Mouse (Mus musculus): ENCODE measurements around the gene Ifnl2. TPM values are rescaled to one million over a fixed set of nuclear protein-coding genes. Genes with fewer than 3 reads are reported as not detected.
A peak's percentile ranks its signal among the peaks of the same experiment; 100 is the strongest.
"Not testable (repeated sequence)": the region's sequence is repeated elsewhere in the genome, so short reads cannot be mapped to it uniquely, and the experiment has no call there.

Gene Ifnl2
- total RNA-seq (2021), result not detected
- long read RNA-seq, experiment 1, result 0 reads
- long read RNA-seq, experiment 2, result 0 reads

DNA sequence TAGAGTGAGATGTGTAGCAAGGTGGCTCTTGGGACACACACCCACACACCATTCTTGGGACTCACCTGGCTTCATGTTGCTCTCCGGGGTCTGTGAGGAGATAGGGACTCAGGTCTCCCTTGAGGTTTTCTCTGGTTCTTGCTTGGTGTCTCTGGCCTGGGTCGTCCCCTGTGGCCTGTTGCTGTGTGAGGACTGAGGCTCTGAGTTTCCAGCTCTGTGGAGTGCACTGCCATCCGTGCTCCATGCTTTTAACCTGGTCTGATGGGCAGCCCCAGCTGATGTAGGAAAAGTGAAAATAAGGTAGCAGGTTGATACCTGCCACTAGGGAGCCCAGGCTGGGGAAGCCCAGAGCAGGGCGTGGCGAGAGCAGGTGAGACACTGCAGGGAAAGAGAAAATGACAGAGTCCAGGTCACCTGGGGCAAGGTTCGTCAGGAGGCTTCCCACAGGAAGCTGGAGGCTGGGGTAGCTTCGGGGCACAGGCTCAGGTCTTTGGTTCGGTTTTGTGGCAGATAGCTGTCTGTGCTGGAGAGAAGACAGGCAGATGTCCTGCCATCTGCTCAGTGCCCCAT lies at the start of gene Ifnl2:
Gene Ifnl2, minus strand, starts transcription at position 51 of the 570 bp plus-strand sequence.
- DNase-seq, result not testable (repeated sequence)

DNA sequence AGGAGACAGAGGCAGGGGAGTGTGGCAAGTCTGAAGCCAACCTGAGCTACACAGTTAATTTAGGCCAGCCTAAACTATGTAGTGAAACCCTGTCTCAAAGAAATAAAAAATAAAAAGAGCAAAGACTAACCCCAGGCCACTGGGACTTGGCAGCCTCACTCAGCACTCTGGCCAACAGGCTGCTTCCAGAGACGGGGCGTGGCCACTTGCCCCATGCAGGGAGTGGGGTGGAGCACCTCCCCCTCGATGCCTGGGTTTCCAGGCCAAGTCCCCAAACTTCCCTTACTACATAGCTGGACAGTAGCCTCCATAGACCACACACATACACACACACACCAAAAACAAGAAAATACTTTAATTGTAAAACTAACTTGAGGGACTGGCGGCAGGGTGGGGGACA lies 48.2 kb upstream of the Ifnl2 start:
- DNase-seq, result peak; percentile 72

DNA sequence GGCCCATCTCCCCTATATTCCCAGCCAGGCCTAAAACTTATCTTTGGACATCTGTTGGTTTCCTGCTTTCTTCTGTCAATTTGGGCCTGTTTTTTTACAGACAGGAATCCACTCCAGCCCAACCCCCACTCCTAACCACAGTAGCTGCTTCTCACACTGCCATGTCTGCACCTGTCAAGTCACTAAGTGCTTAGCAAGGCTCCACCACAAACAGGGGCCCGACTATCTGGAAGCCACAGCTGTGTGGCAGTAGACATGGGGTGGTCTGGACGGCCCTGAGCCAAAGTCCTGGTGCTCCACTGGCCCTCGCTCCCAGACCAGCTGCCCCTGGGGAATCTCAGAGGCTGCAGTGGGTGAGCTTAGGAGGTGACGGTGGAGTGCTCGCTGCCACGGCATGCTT lies 47.5 kb upstream of the Ifnl2 start:
- DNase-seq, result no peak

DNA sequence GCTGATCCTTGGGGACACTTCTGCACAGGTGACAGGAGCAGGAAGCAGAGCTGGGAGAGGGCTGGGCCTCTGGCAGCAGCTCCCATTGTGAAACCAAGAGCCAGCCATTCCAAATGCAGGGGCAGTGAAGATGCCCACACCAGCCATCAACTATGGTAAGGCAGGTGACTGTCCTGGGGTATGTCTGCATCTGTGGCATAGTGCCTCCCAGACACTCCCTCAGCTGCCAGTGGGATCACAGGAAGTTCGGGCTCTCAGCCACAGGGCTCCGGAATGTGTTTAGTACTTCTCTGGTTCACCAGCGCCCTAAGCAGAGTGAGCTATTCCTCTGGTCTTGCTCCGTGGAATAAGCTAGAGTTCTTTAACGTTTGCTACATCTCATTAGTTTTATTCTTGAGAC lies 46.8 kb upstream of the Ifnl2 start:
- no peak for DNase-seq

DNA sequence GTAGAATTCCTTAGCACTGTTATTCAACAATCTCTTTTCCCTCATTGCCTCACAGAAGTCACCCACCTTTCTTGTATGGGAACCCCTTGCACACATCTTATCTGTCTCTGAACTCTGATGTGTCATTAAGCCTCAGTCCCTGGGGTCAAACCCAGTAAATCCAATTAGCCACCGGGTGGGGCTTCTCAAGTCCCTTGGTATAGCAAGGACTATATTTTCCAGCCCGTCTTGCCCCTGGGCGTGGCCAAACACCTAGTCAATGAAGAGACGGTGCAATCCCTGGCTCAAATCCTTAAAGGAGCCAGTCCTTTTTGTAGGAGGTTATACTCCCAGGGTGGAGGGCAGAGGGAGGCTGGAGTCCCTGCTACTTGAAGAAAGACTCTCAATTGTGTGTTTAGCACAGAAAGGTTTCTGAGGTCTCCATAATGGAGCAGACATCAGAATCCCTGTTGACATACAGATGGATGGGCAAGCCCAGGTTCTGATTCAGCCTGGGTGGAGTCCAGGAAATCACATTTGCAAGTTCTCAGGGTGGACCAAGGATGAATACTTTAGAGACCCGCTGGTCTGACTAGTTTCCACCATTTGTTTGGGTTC lies 45.8 kb upstream of the Ifnl2 start:
- no peak for DNase-seq

DNA sequence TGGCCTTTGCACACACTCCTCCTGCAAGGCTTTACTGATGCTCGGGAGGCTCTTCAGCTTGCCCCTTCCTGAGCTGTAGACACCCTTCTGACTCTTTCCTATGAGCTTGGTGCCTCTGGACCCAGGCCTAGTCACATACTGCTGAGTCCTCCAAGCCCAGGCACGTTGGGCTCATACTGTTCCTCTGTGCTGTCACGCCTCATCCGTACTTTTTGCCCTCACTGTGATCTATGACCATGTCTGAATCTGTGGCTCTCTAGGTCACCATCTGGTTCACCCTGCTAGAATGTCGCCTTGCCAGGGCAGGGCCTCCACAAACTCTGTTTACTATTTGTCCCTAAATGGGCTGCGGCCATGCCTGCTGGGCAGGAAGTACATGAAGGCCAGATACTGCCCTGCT lies 42.8 kb upstream of the Ifnl2 start:
- DNase-seq, result no peak

DNA sequence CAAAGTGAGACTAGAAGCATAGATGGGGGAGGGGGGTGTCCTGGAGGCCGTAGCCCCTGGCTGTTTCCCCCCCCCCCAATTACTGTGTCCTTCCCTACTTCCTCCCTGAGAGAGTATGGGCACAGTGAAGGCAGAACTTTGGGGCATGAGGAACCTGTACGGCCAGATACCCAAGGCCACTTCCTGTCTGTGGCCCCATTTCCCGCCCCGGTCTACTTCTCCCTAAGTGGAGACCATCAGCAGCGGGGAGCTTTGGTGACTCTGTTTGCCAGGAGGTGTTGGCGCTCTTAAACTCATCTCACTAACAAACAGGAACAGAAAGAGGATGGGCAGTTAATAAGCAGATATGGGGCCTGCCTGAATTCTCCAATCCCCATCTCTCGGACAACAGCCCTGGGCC lies 37.4 kb upstream of the Ifnl2 start:
- DNase-seq, result no peak

DNA sequence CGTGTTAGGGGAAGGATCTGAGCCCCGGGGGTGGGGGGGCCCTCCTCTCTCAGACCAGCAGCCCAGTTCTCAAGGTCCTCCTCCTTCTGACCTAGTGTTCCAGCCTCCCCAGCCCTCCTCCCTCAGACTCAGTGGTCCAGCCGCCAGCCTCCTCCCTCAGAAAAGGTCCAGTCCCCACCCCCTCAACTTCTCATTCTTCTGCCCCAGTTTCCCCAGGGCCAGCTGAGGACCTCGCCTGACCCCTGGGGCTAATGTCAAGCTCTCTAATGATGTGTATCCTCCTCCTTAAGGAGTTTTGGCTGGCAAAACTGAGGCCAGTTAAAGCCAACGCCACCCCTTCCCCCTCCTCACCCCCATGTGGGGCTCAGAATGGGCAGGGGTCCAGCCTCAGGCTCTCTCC lies 36.9 kb upstream of the Ifnl2 start, which contains the start of gene Nccrp1:
Gene Nccrp1, minus strand, starts transcription at position 101 of the 400 bp plus-strand sequence.
- DNase-seq, result no peak

DNA sequence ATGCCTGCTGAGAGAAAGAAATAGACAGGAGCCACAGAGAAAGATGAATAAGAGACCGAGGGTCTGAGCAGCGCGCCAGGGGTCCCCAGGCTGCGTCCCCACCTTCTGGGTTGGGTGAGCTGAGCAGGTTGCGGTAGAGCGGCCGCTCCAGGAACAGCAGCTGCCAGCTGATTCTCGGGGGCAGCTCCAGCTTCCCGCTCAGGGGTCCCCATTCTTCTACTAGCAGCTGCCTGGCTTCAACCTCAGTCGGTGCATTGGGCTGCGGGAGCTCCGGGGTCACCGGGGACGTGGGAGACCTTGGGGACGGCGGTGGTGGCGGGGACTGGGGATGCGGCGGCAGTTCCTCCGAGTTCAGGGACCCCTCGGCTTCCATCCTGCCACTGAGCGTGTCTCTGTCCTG lies 36.4 kb upstream of the Ifnl2 start:
- no peak for DNase-seq

DNA sequence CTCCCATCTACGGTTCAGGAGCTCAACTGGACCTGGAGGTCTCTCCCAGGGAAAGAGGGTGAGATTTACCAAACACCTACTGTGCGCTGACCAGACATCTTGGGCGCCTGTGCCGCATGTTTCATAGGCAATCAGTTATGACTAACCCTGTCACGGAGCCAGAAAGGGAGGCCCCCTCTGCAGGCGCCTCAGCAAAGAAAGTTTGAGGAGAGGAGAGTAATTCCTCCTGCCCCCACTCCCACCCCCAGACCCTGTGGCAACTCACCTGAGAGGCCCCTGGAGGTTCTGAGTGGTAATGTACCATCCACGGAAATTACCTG lies 35.6 kb upstream of the Ifnl2 start:
- no peak for DNase-seq

DNA sequence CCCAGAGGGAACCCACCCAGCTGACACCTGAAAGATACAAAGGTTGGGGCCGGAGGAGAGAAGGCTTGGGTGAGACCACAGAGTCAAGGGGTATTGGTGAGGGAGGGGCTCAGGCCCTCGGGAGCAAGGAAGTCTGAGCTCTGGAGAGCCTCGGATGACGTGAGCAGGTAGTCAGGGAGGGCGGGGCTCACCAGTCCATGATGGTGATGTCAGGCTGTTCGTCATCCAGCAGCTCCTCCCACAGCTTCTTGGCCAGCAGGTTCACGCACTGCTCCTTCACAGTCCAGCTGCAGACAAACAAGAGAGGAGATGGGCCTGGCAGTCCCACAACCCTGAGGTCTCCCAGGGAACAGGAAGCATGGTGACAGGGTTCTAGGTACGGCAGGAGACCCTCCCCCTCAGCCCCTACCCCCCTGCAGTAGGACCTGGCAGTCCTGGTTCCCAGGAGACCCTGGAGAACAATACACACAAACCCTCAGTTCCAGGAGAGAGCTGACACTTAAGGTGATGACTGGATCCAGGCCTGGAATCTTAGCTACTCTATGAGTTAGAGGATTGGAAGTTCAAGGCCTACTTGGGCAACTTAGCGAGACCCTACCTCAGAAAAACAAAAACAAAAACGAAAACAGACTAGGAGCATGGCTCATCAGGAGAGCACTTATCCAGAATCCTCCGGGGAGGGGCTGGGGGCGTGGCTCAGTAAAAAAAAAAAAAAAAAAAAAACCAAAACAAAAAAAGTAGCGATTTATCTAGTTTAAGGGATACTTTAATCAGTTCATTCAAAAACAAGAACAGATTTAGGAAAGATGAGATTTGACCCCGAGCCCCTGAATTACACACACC lies 35.0 kb upstream of the Ifnl2 start:
- no peak for DNase-seq

DNA sequence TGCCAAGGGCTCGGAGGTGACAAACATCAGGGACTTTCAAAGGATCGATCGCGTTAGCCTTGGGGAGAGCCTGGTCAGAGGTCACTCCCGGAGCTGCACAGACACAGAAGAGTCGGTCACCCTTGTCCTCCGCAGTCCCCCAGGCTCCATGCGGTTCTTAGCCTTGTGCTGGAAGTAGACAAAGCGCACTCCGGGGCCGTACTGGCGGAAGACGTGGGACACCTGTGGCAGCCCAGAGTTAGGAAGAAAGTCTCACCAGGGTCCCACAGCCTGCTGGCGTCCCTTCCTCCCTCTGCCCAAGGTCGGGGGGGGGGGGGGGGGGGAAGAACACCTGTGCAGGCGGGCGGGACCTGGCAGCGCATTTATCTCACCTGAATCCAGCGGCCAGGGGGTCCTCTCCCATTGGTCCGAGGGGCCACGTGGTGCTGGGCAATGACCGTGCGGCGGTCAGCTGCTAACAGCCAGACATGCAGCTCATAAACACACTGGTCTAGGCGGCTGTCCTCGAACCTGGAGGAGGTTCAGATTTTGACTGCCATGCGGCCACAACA lies 33.9 kb upstream of the Ifnl2 start:
- DNase-seq, result no peak

DNA sequence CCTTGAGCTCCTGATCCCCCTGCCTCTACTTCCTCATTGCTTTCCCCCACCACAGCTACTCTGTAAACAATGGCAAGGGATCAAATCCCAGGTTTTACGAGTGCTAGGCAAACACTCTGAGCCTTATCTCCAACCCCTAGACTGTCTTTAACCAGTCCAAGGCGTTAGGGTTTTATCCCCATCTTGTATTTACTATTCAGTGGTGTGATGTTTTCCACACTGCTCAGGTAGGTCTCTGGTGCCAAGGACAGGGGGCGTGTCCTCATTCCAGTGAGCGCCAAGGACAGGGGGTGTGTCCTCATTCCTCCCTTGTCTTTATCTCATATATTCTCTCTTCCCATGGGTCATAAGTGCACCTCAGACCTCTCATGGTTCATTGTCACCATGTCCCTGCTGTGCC lies 30.3 kb upstream of the Ifnl2 start, which contains the start of gene Sycn:
Gene Sycn, plus strand, starts transcription at position 360 of the 400 bp plus-strand sequence.
- no peak for DNase-seq

DNA sequence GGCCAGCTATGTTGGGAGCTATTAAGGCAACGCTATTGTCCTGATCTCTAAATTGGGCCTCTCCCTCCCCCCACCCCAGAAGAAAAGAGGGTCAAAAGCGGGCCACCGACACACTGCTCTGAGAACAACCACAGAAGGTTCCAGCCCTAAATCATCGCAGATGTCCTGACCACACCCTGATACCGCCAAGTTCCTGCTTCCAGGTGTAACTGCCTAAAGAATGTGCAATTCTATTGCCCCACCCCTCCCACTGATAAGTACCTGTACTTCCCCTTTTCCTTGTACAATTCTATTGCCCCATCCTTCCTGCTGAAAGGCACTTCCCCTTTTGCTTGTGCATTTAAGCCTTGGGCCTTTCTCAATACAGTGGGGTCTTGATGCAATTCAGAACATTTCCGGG lies 28.6 kb upstream of the Ifnl2 start:
- not testable (repeated sequence) for DNase-seq

DNA sequence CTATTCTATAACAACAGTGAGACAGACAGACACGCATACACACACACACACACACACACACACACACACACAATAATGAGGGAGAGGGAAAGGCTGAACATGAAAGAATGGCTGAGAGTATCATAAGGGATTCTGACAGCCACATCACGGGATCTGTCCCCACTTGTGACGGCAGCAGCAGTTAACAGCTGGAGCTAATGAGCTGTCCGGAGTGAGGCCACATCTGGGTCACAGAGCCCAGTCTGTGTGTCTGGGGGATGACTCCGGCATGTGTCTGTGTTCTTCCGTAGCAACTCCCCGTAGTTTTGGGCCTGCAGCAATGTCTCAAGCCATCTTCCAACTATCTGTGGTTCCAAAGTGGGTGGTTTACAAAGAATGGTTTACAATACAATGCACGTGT lies 21.8 kb upstream of the Ifnl2 start:
- DNase-seq, result no peak

DNA sequence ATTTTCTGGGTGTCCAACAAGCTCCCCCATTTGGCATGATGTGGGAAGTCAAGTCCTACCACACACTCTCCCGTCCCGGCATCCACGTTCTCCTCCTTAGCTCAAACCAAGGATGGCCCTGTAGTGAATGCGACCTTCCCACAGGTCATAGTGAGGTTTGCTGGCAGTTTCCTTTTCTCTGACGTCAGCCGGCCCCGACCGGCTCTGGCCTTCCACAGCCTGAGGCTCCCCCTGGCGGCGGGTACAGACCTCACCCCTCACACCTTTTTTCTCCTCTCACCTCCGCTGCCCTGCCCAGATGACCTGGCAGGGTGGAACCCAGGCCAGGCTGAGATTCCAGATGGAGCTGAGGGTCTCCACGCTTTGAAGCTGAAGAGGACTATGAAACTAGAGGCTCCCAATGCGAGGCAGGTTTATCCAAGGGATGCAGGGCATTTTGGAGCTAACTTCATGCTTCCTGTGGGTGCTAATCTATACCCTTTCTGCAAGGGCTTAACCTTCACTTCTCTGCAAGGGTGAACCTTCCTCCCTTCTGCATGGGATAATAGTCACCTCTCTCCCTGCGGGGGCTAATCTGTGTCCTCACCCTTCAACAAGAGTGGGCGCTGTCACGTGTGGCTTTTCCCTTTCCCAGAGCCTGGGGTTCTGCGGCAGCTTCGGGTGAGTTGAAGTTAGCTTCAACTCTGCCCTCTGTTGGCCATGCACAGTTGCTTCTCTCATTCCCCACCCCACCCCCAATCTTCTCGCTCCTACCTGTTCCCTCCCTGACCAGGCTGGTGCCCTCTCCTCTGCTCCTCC lies 17.9 kb upstream of the Ifnl2 start:
- DNase-seq, result peak; percentile 92

DNA sequence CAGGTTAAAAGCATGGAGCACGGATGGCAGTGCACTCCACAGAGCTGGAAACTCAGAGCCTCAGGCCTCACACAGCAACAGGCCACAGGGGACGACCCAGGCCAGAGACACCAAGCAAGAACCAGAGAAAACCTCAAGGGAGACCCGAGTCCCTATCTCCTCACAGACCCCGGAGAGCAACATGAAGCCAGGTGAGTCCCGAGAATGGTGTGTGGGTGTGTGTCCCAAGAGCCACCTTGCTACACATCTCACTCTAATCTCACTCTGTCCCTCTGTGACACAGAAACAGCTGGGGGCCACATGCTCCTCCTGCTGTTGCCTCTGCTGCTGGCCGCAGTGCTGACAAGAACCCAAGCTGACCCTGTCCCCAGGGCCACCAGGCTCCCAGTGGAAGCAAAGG lies 12.3 kb upstream of the Ifnl2 start, which contains the start of gene Ifnl3:
Gene Ifnl3, plus strand, starts transcription at position 301 of the 400 bp plus-strand sequence.
- not testable (repeated sequence) for DNase-seq

DNA sequence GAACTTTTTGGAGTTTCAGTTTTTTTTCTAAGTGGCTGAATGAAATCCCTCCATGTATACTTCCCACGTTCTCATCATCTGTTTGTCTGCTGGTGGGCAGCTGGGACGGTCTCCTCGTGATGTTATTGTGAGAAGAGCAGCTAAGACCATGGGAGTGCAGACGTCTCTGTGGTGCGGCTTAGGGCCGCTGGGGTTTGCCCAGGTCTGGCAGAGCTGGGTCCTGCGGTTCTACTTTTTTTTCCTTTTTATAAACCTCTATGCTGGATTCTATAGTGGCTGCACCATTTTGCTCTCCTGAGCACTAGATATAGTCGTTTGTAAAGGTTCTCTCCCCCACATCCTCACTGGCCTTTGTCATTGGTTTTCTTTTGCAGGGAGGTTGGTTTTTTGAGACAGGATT lies 1.2 kb upstream of the Ifnl2 start:
- no peak for DNase-seq

DNA sequence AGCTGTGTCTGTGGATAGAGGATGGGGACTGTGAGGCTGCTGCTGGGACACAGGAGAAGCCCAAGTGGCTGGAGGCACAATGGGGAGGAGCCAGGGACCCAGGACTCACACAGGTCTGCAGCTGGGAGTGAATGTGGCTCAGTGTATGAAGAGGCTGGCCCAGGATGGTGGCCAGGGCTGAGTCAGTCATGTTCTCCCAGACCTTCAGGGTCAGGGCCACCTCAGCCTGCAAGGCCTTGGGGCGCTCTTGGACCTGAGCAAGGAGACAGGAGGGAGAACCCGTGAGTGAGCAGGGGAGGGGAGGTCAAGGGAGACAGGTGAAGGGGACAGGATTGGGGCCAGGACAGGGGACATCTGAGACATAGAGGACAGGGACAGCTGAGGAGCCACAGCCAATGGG lies 1.1 kb downstream of the Ifnl2 start:
- DNase-seq, result peak; percentile 6

DNA sequence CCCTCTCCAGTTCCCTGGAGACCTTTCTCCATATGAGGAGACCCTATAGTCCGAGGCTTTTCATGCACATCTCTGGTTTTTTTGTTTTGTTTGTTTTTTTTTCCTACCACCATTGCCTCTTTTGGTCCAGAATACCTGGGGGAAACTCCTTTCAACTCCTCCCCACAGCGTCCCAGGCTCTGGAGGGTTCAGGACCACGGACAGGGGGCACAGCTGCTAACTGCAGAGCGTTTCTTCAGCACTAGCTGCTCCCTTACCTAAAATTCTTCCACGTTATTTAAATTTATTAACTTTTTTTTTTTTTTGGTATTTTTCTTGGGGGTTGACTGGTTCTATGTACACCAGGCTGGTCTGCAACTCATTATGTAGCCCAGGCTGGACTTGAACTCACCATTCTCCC lies 4.7 kb downstream of the Ifnl2 start:
- peak; percentile 68 for DNase-seq

DNA sequence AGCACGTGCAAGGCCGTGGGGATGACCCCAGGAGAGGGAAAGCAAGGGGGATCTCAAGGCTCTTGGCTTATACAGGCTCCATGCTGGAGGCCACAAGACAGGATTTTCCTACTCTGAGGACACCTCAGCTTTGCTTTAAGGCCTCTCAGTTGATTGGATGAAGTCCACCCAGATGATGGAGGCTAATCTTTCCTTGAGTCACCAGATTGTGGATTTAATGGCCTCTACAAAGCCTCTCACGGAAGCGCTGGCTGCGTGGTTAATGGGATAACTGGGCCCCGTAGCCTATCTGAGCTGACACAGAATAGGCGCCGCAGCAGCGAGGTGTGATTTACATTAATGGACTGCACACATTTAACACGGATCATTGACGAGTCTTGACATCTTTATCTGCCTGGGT lies 14.8 kb downstream of the Ifnl2 start:
- no peak for DNase-seq

DNA sequence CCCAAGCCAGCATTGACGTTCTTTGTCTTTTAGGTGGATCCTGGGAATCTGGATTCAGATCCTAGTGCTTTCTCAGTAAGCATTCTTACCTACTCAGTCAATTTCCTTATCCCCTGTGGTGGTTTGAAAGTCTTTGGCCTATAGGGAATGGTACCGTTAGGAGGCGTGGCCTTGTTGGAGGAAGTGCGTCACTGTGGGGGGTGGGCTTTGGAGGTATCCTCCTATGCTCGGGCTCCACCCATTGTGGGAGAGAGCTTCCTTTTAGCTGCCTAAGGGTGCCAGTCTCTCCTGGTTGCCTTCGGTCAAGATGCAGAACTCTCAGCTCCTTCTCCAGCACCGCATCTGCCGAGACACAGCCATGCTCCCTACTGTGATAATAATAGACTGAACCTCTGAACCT lies 17.9 kb downstream of the Ifnl2 start:
- DNase-seq, result no peak
